Mouse (Mus musculus): ENCODE measurements around the gene Galnt10. TPM values are rescaled to one million over a fixed set of nuclear protein-coding genes. Genes with fewer than 3 reads are reported as not detected.

Galnt10 gene
- total and polyA plus RNA-seq, 3 experiments, result 0.07 to 0.85 TPM; not detected in 1

DNA sequence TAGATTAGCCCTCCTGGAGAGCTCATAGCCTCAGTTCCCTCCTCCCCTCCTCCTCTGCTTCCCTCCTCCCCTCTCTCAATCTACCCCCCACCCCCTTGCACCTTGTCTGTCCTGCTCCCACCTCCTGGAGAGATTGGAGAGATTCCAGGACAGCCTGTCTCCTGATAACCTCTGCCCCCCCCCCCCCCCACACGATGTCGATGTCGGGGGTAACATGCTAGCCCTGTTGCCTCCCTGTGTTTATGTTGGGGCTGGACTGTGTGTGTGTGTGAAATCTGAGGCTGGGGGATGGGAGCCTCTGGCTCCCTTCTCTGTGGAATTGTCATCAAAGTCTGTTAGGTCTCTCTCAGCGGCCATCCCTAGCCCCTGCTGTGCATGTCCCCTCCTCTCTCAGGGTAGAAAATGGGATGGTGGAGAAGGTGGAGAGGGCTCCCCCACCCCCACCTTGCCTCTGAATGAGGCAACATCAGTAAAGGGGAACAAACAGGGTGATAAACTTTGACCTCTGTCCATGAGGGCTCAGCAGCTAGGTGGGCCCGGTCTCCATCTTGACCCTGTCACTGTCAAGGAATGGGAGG is 26.0 kb downstream of the Galnt10 start:
- in situ Hi-C loops (cut with MboI; ENCODE audit: low pct_ligation_motif_present, low pct_unique_long_range_greater_than_20kb, low sequenced_read_pairs), result no loop called here
- no peak overlapping the region for H3K4me3 ChIP-seq (replicated peaks in 1 of 3; ENCODE audit: low read depth in 2 of 3, low read length in 2 of 3, poor library complexity in 1 of 3)
- H3K36me3 ChIP-seq (replicated peaks in 1 of 2; ENCODE audit: control insufficient read depth in 1 of 2, insufficient read depth in 1 of 2, low read length in 1 of 2), result no peaks in the 10 kb centered on the region
- no peaks in the 10 kb centered on the region for H3K4me1 ChIP-seq (ENCODE audit: control insufficient read depth in 1 of 2, insufficient read depth in 2 of 2)
- no peak overlapping the region for H3K27ac ChIP-seq (ENCODE audit: insufficient read depth, low read depth)
- no peak overlapping the region for H3K9ac ChIP-seq (ENCODE audit: insufficient read depth, low read depth)
- no peak overlapping the region for H3K4me2 ChIP-seq (ENCODE audit: insufficient read depth, low read depth, poor library complexity, severe bottlenecking)
- H3K79me2 ChIP-seq (replicated peaks; ENCODE audit: control insufficient read depth, extremely low read depth, insufficient read depth, poor library complexity, severe bottlenecking), result no peaks in the 10 kb centered on the region
- no peak for DNase-seq (ENCODE audit: extremely low read depth)
- TF ChIP-seq CHD2 (IDR thresholded peaks at IDR 0.05; ENCODE audit: low read length), result no peak
- no peak for TF ChIP-seq ELF1 (IDR thresholded peaks at IDR 0.05; ENCODE audit: low read depth, low read length)
- no peak for TF ChIP-seq JUND (conservative IDR thresholded peaks at IDR 0.05; ENCODE audit: low read depth, low read length)
- TF ChIP-seq HCFC1 (IDR thresholded peaks at IDR 0.05; ENCODE audit: low read depth, low read length), result no peak
- TF ChIP-seq RAD21 (IDR thresholded peaks at IDR 0.05; ENCODE audit: low read depth, low read length), result no peak
- no peak for TF ChIP-seq MAX (IDR thresholded peaks at IDR 0.05; ENCODE audit: low read length)
- no peak for TF ChIP-seq GABPA (IDR thresholded peaks at IDR 0.05; ENCODE audit: insufficient replicate concordance, low read depth, low read length)
- TF ChIP-seq USF2 (conservative IDR thresholded peaks at IDR 0.05; ENCODE audit: low read depth, low read length), result no peak
- no peak for TF ChIP-seq NELFE (IDR thresholded peaks at IDR 0.05; ENCODE audit: low read depth, low read length)
- no peak for TF ChIP-seq MYC (IDR thresholded peaks at IDR 0.05; ENCODE audit: low read depth, low read length)
- TF ChIP-seq MEF2A (IDR thresholded peaks at IDR 0.05; ENCODE audit: borderline replicate concordance, low read depth, low read length), result no peak
- TF ChIP-seq SMC3 (IDR thresholded peaks at IDR 0.05; ENCODE audit: low read depth, low read length), result no peak
- no peak for TF ChIP-seq CTCF (conservative IDR thresholded peaks at IDR 0.05 in 1 of 2, IDR thresholded peaks at IDR 0.05 in 1 of 2; ENCODE audit: low read depth in 2 of 2, low read length in 2 of 2)
- no peak for TF ChIP-seq ZC3H11A (IDR thresholded peaks at IDR 0.05; ENCODE audit: low read depth, low read length)
- TF ChIP-seq TCF12 (IDR thresholded peaks at IDR 0.05; ENCODE audit: low read depth, low read length), result no peak
- TF ChIP-seq POLR2A (IDR thresholded peaks at IDR 0.05; ENCODE audit: low read depth, low read length), result no peak
- TF ChIP-seq ETS1 (conservative IDR thresholded peaks at IDR 0.05; ENCODE audit: low read depth, low read length), result no peak
- TF ChIP-seq NRF1 (IDR thresholded peaks at IDR 0.05; ENCODE audit: low read depth, low read length), result no peak
- TF ChIP-seq BHLHE40 (IDR thresholded peaks at IDR 0.05; ENCODE audit: low read depth, low read length), result no peak
- TF ChIP-seq ZNF384 (IDR thresholded peaks at IDR 0.05; ENCODE audit: low read depth, low read length), result no peak
- peaks cover 1% of the 10 kb centered on the region for H3K9me3 ChIP-seq (replicated peaks; ENCODE audit: low read length)
- dilution Hi-C loops (cut with MboI; ENCODE audit: extremely low pct_ligation_motif_present, extremely low pct_unique_long_range_greater_than_20kb, low sequenced_read_pairs), result no loop called here
- peaks cover 87% of the 10 kb centered on the region for H3K27me3 ChIP-seq (replicated peaks)

DNA sequence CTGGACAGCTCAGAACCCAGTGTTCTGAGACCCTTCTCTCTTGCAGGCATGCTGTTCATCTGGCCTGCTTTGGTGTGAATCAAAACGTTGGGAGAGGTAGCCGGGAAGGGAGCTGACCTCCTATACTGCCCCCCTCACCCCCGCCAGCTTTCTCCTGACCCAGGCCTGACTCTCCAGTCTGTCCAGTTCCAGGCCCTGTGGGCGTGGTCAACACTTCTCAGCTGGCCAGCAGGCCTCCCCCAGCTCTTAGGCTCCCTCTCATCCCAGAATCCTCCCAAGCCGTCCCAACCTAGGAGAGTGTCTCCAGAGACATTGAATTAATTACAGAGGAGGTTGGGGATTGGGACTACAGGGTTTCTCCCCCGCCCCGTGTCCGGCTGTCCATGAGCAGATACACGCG is 26.6 kb downstream of the Galnt10 start:
- no peak overlapping the region for H3K9ac ChIP-seq (ENCODE audit: insufficient read depth, low read depth)
- H3K27ac ChIP-seq (ENCODE audit: insufficient read depth, low read depth), result no peak overlapping the region
- no peaks in the 10 kb centered on the region for H3K79me2 ChIP-seq (replicated peaks; ENCODE audit: control insufficient read depth, extremely low read depth, insufficient read depth, poor library complexity, severe bottlenecking)
- no peak for TF ChIP-seq ELF1 (IDR thresholded peaks at IDR 0.05; ENCODE audit: low read depth, low read length)
- TF ChIP-seq ZNF384 (IDR thresholded peaks at IDR 0.05; ENCODE audit: low read depth, low read length), result no peak
- no peak for TF ChIP-seq PAX5 (IDR thresholded peaks at IDR 0.05; ENCODE audit: low read length)
- no peak for TF ChIP-seq CHD1 (IDR thresholded peaks at IDR 0.05; ENCODE audit: low read depth, low read length)
- no peak for TF ChIP-seq KAT2A (IDR thresholded peaks at IDR 0.05; ENCODE audit: insufficient replicate concordance, low read length)
- TF ChIP-seq MAFK (IDR thresholded peaks at IDR 0.05; ENCODE audit: insufficient replicate concordance, low read length), result no peak
- TF ChIP-seq JUND (conservative IDR thresholded peaks at IDR 0.05; ENCODE audit: low read depth, low read length), result no peak
- TF ChIP-seq MEF2A (IDR thresholded peaks at IDR 0.05; ENCODE audit: borderline replicate concordance, low read depth, low read length), result no peak
- no peak for TF ChIP-seq MXI1 (IDR thresholded peaks at IDR 0.05; ENCODE audit: low read depth, low read length)
- TF ChIP-seq USF2 (conservative IDR thresholded peaks at IDR 0.05; ENCODE audit: low read depth, low read length), result no peak
- TF ChIP-seq USF1 (IDR thresholded peaks at IDR 0.05; ENCODE audit: low read depth, low read length), result no peak
- no peak for TF ChIP-seq BHLHE40 (IDR thresholded peaks at IDR 0.05; ENCODE audit: low read depth, low read length)
- TF ChIP-seq IRF4 (IDR thresholded peaks at IDR 0.05; ENCODE audit: low read depth, low read length), result no peak
- no peak for TF ChIP-seq NRF1 (IDR thresholded peaks at IDR 0.05; ENCODE audit: low read depth, low read length)
- TF ChIP-seq TBP (conservative IDR thresholded peaks at IDR 0.05; ENCODE audit: low read depth, low read length), result no peak
- TF ChIP-seq ZKSCAN1 (IDR thresholded peaks at IDR 0.05; ENCODE audit: borderline replicate concordance, low read depth, low read length), result no peak
- no peak for TF ChIP-seq CHD2 (IDR thresholded peaks at IDR 0.05; ENCODE audit: low read length)
- TF ChIP-seq MAX (IDR thresholded peaks at IDR 0.05; ENCODE audit: low read length), result no peak
- DNase-seq (ENCODE audit: extremely low read depth), result no peak
- in situ Hi-C loops (cut with MboI; ENCODE audit: low pct_ligation_motif_present, low pct_unique_long_range_greater_than_20kb, low sequenced_read_pairs) (no loop called here), dilution Hi-C loops (cut with MboI; ENCODE audit: extremely low pct_ligation_motif_present, extremely low pct_unique_long_range_greater_than_20kb, low sequenced_read_pairs) (no loop called here)
- peaks cover 1% of the 10 kb centered on the region for H3K9me3 ChIP-seq (replicated peaks; ENCODE audit: low read length)
- no peak overlapping the region for H3K4me2 ChIP-seq (ENCODE audit: insufficient read depth, low read depth, poor library complexity, severe bottlenecking)
- no peak overlapping the region for H3K4me3 ChIP-seq (replicated peaks in 1 of 3; ENCODE audit: low read depth in 2 of 3, low read length in 2 of 3, poor library complexity in 1 of 3)
- H3K4me1 ChIP-seq (ENCODE audit: control insufficient read depth in 1 of 2, insufficient read depth in 2 of 2), result no peaks in the 10 kb centered on the region
- H3K27me3 ChIP-seq (replicated peaks), result peaks cover 85% of the 10 kb centered on the region
- no peaks in the 10 kb centered on the region for H3K36me3 ChIP-seq (replicated peaks in 1 of 2; ENCODE audit: control insufficient read depth in 1 of 2, insufficient read depth in 1 of 2, low read length in 1 of 2)
